Mouse (Mus musculus): ENCODE measurements around the gene D430042O09Rik.

GRCm38 (mm10) chr7:125721033-125721432 lies 13.3 kb downstream of the D430042O09Rik start:
- no peak for TF ChIP-seq GATA1 (IDR thresholded peaks at IDR 0.05; ENCODE audit: borderline replicate concordance, low read length)
- TF ChIP-seq FLI1 (IDR thresholded peaks at IDR 0.05; ENCODE audit: low read length), result no peak
